Mouse (Mus musculus) embryonic fibroblast, embryonic 13.5 days (primary cell): ENCODE data around the gene Myocd. TPM values are rescaled to one million over a fixed set of nuclear protein-coding genes. Genes with fewer than 3 reads are reported as not detected.

Experiments
- H3K27ac ChIP-seq: 2 replicates; pipeline ENCODE4 v1.5.1; 2012; ENCODE audit warnings: low read length, control low read depth, inconsistent platforms; ENCODE audit not compliant: insufficient read depth
- H3K4me1 ChIP-seq: 2 replicates; pipeline ENCODE4 v1.6.1; 2011; ENCODE audit warnings: low read length; ENCODE audit not compliant: control insufficient read depth, insufficient read depth
- H3K4me3 ChIP-seq: 2 replicates; pipeline ENCODE4 v1.5.1; 2011; ENCODE audit warnings: mild to moderate bottlenecking, control low read depth, low read length; ENCODE audit not compliant: insufficient read depth
- CTCF ChIP-seq: IDR thresholded peaks from 2 replicates; pipeline ENCODE4 v1.5.1; 2011; ENCODE audit warnings: mild to moderate bottlenecking, control low read depth, low read length, moderate library complexity, borderline replicate concordance; ENCODE audit not compliant: insufficient read depth
- POLR2A ChIP-seq: IDR thresholded peaks from 2 replicates; pipeline ENCODE4 v1.6.1; 2011; ENCODE audit warnings: low read depth, mild to moderate bottlenecking, control low read depth, low read length, moderate library complexity
- polyA plus RNA-seq: library from polyadenylated mRNA; stranded (reverse); fragments of >200 nt; gene quantifications from 2 replicates; pipeline ENCODE4 v1.2.4, GENCODE M21; 2011; ENCODE audit warnings: low read depth; ENCODE audit not compliant: missing spikeins, insufficient read length

Gene Myocd
- polyA plus RNA-seq, 1 experiment: 0.79 TPM

GRCm38 (mm10) chr11:65157966-65158657 is 111.7 kb downstream of the Myocd start:
- no peaks in the 10 kb centered on the region for H3K4me1 ChIP-seq
- H3K4me3 ChIP-seq: no peak overlapping the region
- no peak overlapping the region for H3K27ac ChIP-seq
- TF ChIP-seq POLR2A (no peak), CTCF (no peak)

GRCm38 (mm10) chr11:65153006-65153405 is 116.8 kb downstream of the Myocd start:
- Histone ChIP-seq H3K27ac (no peak overlapping the region), H3K4me3 (no peak overlapping the region), H3K4me1 (no peaks in the 10 kb centered on the region; the same call in 1 of the 2 replicates)
- TF ChIP-seq CTCF (no peak), POLR2A (no peak)

GRCm38 (mm10) chr11:65148441-65148840 is 121.3 kb downstream of the Myocd start:
- Histone ChIP-seq H3K4me3 (no peak overlapping the region), H3K4me1 (no peaks in the 10 kb centered on the region; the same call in 1 of the 2 replicates), H3K27ac (no peak overlapping the region)
- no peak for TF ChIP-seq CTCF
- TF ChIP-seq POLR2A: no peak

- no peak overlapping the region for H3K4me3 ChIP-seq
- TF ChIP-seq CTCF (no peak), POLR2A (no peak)
- no peak overlapping the region for H3K27ac ChIP-seq
- peaks cover 3% of the 10 kb centered on the region; the same call in 1 of the 2 replicates for H3K4me1 ChIP-seq
Measured at GRCm38 (mm10) chr11:65142838-65143417, 126.9 kb downstream of the Myocd start.

- Histone ChIP-seq H3K4me1 (peaks cover 3% of the 10 kb centered on the region; the same call in 1 of the 2 replicates), H3K4me3 (no peak overlapping the region)
- no peak for TF ChIP-seq POLR2A
- no peak for TF ChIP-seq CTCF
Measured at GRCm38 (mm10) chr11:65139030-65139429, 130.8 kb downstream of the Myocd start.

GRCm38 (mm10) chr11:65137145-65137652 is 132.6 kb downstream of the Myocd start:
- Histone ChIP-seq H3K4me3 (no peak overlapping the region), H3K27ac (no peak overlapping the region), H3K4me1 (peaks cover 3% of the 10 kb centered on the region; the same call in 1 of the 2 replicates)
- TF ChIP-seq CTCF (no peak), POLR2A (no peak)

More at GRCm38 (mm10) chr11:65139030-65139429, 130.8 kb downstream of the Myocd start:
- H3K27ac ChIP-seq: no peak overlapping the region

- TF ChIP-seq CTCF (no peak), POLR2A (no peak)
- no peak overlapping the region for H3K27ac ChIP-seq
- peaks cover under 1% of the 10 kb centered on the region; the same call in 1 of the 2 replicates for H3K4me1 ChIP-seq
- H3K4me3 ChIP-seq: no peak overlapping the region
Measured at GRCm38 (mm10) chr11:65135251-65135739, 134.5 kb downstream of the Myocd start.

- TF ChIP-seq POLR2A: no peak
- no peak for TF ChIP-seq CTCF
- H3K4me1 ChIP-seq: no peaks in the 10 kb centered on the region
- H3K4me3 ChIP-seq: no peak overlapping the region
- no peak overlapping the region for H3K27ac ChIP-seq
Measured at GRCm38 (mm10) chr11:65133661-65134060, 136.1 kb downstream of the Myocd start.

- Histone ChIP-seq H3K4me1 (no peaks in the 10 kb centered on the region), H3K4me3 (no peak overlapping the region), H3K27ac (no peak overlapping the region)
- TF ChIP-seq CTCF (peak; percentile 14; the same call in 1 of the 2 replicates), POLR2A (no peak)
Measured at GRCm38 (mm10) chr11:65129110-65129509, 140.7 kb downstream of the Myocd start.

GRCm38 (mm10) chr11:65128666-65129065 is 141.1 kb downstream of the Myocd start:
- no peak overlapping the region for H3K27ac ChIP-seq
- H3K4me1 ChIP-seq: no peaks in the 10 kb centered on the region
- TF ChIP-seq CTCF: no peak
- TF ChIP-seq POLR2A: no peak
- H3K4me3 ChIP-seq: no peak overlapping the region
